Mouse (Mus musculus) ES-E14 (cell line): ENCODE data around the gene Man2b1.

Source experiments
- MAFK ChIP-seq: IDR thresholded peaks from 2 replicates; pipeline ENCODE4 v1.6.1; 2014; ENCODE audit warnings: mild to moderate bottlenecking, low read depth, low read length, inconsistent platforms; ENCODE audit not compliant: insufficient read depth
- ZC3H11A ChIP-seq: IDR thresholded peaks from 2 replicates; pipeline ENCODE4 v1.6.1; 2012; ENCODE audit warnings: low read depth, mild to moderate bottlenecking, inconsistent platforms, low read length, borderline replicate concordance

GRCm38 (mm10) chr8:85034764-85035163 lies 48.3 kb upstream of the Man2b1 start:
- TF ChIP-seq MAFK (no peak), ZC3H11A (no peak)
